Mouse (Mus musculus) testis, adult 2 months (tissue): ENCODE data around the gene Washc3.

ENCODE experiments used
- CTCF ChIP-seq: fragments of 200-500 bp; IDR thresholded peaks from 2 replicates; pipeline ENCODE4 v1.5.1; 2012; ENCODE audit warnings: low read depth, mild to moderate bottlenecking, inconsistent platforms, low read length, moderate library complexity; ENCODE audit not compliant: control insufficient read depth, insufficient read depth, insufficient replicate concordance
- POLR2A ChIP-seq: fragments of 200-500 bp; IDR thresholded peaks from 2 replicates; pipeline ENCODE4 v1.6.1; 2012; ENCODE audit warnings: low read depth, mild to moderate bottlenecking, inconsistent platforms, low read length, moderate library complexity; ENCODE audit not compliant: control insufficient read depth

- TF ChIP-seq CTCF, result no peak
- TF ChIP-seq POLR2A, result no peak
Observed at GRCm38 (mm10) chr10:88274045-88274444, 73.2 kb downstream of the Washc3 start.
